Mouse (Mus musculus) right cerebral cortex, adult 18-20 months (tissue): ENCODE measurements around the gene Gm16181.

Source experiments
- DNase-seq: peaks from one replicate; pipeline ENCODE4 v3.0.0; 2022; ENCODE audit warnings: mixed read lengths

The Gm16181 gene

DNA sequence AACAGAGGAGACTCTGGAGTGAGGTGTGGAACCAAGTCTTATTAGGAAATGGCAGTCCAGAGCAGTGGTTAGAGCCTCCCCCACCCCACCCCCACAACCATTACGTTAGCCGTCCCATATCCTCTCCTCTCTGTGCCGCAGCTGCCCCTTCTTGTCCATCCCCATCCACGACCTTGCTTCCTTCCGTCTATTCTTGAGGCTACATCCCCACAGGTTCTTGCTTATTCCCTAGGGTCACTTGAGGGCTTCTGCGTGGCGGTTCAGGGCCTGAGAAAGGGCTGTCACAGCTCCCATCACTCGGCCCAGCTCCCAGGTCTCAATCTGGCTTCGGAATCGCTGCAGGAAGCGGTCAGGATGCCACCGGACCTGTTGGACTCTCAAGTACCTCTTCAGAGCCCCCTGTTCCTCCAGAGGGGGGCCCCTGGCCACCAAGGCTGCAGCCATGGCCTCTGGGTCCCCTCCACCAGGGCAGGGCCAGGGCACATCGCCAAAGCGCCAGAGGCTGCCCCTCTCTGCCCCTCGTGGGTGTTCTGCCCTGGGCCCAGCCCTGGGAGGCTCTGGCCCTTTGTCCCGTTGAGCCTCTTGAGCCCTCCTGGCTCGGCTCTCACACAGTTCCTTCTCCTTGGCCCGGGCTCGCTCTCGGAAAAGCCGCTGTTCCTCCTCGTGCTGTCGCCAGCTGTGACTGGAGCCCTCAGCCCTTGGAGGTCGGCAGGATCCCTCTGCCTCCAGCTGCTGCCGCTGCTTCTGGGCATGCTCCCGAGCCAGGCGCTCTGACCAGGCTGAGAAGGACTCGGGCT is at the start of gene Gm16181:
Gm16181 (plus strand) TSS at position 679 of the 797 bp plus-strand sequence.
- no peak for DNase-seq

DNA sequence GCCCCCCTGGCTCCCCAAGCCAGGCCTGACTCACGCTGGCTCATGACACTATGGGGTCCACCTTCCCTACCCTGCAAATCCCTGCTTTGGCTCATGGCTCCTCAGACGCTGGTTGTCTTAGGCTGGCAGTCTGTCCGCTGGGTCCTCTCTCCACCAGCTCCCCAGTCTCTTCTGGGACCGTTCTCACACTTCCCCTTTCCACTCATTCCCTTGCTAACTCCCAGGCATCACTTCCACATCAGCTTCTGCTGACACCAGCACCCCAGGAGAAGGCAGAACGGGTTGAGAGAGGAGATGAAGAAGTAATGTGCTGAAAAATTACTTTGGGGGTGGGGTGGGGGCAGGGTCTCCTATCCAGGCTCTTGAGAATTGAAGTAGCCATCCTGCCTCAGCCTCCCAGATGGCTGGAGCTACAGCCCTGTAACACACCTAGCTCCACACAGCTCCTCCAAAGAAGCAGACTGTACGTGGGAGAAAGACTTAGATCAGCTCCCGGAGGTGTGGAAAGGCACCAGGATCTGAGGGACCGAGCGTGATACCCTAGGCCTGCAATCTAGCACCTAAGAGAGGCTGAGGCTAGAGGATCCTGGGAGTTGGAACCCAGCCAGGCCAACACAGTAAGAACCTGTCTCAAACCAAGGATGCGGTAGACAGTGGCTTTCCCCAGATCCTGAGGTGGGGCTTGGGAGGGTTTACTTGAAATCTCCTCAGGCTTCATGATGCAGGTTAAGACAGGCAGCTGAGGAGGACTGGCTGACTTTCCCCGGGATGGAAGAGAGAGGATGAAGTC is 48.0 kb upstream of the Gm16181 start:
- peak; percentile 76 for DNase-seq

DNA sequence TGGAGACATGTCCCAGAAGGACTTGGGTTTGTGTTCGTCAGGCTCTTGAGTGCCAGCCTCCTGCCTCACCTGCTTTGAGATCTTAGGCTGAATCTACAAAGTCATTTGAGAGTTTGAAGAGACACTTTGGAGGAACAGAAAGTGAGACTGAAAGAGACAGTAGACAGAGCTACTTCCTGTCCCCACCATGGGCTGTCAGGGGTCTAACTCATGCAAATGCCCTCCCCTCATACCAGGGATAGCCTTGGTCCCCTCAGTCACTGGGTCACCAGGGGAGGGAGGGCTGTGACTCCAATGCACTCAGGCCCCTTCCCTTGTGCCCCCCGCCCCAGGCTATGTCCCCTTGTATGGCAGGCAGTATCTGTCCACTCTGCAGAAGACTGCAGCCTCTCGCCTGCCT is 47.3 kb upstream of the Gm16181 start:
- no peak for DNase-seq

DNA sequence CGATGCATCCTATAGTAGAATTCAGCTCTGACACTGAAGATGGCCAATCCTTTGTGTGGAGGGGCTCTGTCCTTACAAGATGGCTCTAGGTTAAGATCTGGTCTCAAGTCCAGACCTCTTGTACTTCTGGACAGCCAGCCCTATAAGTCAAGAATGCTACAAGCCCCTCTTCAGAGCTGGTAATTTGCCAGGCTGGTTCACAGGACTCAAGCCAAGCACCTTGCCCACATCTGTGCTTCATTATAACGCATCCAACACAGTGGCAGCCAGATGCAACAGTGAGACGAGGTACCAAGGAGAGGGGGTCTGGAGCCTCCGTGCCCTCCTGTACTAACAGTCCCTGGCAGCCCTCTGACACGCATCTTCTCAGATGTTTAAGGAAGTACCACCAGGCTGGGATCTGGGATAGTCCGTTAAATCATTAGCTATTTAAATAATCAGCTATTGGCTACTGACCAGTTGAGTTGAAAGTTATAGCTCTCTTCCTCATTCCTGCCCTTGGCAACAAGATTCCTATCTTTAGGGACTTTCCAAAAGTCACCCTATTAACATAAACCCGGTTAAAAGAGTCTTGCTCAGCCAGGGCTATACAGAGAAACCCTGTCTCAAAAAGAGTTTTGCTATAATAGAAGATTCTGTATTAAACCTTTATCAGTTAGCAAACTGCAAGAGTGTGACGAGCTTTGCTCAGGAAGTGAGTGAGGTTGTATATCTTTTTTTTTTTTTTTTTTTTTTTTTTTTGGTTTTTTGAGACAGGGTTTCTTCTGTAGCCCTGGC is 46.2 kb upstream of the Gm16181 start:
- DNase-seq = no peak

DNA sequence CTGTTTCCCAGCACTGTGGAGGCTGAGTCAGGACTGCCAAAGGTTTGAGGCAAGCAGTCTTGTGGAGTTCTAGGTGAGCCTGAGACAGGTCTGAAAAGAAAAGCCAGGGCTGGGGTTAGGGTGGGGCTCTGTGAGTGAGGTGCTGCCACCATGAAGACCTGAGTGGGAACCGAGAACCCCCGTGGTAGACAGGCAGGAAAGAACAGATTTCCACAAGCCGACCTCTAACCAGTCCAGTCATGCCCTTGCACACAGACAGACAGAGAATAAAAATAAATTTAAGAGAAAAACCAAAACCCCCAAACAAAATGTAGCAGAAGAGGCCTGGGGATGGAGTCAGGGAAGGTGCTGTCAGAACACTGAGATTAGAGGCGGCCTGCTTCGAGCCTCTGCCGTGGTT is 45.3 kb upstream of the Gm16181 start:
- no peak for DNase-seq

DNA sequence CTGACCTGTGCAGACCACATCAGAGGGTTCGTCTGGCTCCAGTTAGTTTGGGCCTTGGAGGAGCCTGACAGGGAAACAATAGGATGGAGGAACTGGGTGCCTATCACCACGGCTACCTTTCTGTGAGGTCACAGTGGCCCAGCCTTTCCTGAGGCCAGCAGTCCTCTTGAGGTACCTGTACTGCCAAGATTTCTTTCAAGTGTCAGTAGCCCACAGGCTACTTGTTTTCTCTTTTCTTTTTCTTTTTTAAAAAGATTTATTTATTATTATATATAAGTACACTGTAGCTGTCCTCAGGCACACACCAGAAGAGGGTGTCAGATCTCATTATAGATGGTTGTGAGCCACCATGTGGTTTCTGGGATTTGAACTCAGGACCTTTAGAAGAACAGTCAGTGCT is 44.7 kb upstream of the Gm16181 start, which contains the start of gene Aif1:
Aif1 (minus strand) TSS at position 101 of the 400 bp plus-strand sequence.
- DNase-seq = no peak

DNA sequence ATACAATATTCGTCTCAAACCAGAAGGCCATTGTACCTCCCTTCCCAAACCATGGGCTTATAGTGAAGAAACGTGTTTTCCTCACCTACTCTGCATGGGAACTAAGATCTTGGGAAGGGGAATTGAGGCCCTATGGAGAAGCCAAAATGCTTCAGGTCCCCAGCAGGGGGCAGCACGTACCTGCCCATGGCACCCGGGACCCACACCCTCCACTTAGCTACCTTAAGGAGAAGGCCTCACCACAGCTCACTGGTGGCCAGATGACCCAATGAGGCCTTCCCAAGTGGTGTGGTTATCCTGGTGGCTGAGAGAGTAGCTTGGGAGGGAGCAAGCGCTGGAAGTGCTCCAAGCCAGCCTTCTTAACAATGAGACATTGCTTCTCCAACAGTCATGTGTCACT is 42.1 kb upstream of the Gm16181 start:
- no peak for DNase-seq

DNA sequence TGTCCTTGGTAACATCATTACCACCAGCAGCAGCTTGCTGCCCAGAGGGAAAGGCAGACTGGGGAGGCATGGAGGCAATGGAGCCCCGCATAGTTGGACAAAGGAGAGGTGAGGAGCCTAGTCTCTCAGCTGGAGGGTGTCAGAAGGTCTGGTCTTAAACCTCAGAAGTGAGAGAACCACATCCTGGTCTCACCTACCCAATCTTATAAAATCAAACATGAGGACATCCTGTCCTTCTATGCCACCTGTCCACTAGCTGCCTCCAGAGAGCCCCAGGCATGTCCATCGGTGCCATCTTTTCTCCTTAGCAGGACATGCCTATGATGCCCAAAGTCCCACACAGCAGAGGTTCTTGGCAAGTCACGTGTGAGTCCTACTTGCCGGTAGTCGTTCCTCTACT is 40.5 kb upstream of the Gm16181 start:
- no peak for DNase-seq

DNA sequence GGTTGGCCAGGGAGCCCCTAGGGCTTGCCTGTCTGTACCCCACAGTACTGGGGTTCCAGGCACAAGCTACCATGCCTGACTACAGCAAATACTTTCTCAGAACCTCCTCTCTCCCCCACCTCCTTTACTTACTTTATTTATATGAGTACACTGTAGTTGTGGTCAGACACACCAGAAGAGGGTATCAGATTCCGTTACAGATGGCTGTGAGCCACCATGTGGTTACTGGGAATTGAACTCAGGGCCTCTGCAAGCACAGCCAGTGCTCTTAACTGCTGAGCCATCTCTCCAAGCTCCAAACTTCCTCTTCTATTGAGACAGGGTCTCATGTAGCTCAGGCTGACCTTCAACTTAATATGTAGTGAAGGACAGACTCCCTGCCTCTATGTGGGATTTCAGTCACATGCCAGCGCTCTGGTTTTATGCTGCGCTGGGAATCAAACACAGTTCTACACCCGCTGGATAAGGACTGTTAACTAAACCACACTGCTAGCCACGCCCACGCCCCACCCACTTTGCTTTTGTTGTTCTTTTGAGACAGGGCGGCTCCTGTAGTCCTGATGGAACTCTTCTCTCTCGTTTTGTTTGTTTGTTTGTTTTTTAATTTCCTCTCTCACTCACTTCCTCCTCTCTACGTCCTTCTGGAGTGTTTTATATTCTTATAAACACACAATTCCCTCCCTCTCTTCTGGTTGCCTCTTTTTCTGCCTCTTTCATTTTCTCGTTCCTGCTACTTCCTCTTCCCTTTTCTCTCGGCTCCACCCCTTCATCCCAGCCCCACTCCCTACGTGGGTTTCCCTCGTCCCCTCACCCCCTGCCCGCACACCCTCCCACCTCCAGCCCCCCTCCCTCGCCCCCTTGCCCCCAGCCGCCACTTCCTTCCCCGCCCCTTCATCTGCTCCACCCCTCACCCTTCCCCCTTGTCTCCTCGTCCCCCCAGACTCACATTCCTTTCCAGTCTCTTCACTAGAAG is 34.7 kb upstream of the Gm16181 start:
- DNase-seq = no peak

DNA sequence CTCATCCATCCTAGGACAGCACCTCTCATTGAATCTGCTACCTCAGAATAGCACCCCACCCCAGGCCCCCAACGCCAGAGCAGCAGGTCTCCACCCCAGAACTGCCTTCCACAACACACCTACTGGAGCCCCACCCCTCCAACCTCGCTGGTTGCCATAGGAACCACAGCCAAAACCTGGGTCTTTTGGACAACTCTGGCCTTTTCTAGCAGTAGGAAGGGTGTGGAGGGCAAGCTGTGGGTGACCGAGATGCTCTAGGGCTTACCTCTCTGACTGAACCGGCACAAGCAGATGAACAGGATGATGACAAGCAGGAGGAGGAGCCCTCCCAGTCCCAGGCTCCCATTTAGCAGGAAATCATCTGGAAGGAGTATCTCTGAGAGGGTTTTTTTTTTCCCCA is 34.0 kb upstream of the Gm16181 start:
- no peak for DNase-seq

DNA sequence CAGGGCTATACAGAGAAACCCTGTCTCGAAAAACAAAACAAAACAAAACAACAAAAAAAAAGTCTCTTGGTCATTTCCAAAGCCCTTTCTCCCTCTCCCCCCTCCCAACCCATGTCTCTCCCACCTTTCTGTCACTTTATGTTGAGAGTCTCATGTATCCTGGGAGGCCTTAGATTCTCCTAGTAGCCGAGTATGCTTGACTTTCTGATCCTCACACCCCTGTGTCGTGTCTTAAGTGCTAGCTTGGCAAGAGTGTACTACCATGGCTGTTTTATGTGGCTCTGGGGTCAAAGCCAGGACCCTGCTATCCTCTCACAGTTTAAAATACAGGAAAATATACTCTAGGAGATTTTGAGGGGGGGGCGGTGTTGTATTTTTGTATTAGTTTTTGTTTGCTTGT is 33.3 kb upstream of the Gm16181 start:
- no peak for DNase-seq

DNA sequence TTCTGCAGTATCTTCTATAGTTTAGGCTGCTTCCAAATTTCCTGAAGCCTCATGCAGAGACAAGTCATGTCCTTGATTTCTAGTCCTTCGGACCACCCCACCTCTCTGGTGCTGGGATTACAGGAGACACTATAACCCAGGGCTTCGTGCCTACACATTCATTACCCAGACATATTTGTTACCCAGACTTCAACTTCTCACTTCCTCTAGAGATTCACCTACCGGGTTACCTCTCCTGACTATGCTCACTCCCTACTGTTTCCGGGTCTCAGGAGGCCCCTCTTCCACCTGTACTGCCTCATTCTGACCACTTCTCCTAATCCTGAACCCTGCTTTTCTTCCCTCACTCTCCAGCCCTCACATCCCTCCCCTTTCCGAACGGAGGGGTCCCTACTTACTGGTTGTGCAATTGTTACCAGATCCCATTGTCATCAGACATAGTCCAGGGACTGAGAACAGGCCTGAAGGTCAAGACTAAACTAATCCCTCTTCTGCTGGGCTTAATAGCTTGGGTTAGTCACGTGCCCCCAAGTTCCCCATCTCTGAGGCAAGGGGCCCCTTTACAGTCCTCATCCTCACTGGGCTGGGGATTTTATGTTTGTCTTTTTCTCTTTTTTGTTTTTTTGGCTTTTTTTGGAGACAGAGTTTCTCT is 32.5 kb upstream of the Gm16181 start, which contains the start of gene Lst1:
Lst1 (minus strand) TSS at position 481 of the 652 bp plus-strand sequence.
- DNase-seq = no peak

DNA sequence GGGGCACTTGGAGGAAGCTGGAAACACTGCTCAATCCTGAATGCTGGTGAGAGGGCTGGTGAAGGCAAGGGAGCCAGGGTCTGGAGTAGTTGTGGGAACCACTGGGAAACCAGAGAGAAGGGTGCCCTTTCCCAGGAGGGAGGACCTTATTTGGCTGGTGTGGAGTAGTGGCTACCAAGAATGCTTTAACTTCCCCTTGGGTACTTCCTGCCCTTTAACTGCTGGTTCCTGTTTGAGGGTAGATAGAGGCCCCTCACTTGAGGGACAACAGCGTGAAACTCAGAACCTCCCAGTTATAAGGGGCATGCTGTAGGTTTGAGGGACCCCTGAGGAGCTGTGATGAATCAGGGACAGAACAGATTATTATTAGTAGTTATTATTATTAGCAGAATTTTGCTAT is 31.4 kb upstream of the Gm16181 start:
- DNase-seq = no peak

DNA sequence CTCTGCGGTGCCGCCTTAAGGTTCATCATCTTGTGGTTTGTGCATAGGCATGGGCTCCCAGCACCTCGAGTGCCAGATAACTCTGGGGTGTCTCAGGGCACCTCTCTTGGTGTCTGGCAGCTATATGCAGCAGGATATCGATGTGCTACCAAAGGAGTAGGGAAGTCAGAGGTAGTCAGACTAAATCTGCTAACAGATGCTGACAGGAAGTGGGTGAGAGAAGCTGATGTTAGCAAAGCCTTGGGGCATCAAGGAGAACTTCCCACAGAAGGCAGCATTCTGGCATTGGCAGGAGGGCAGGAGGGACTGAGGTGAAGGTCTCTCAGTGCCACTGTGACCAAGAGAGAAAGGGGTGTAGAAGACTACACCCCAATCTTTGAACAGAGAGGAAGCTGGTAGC is 30.5 kb upstream of the Gm16181 start:
- no peak for DNase-seq

DNA sequence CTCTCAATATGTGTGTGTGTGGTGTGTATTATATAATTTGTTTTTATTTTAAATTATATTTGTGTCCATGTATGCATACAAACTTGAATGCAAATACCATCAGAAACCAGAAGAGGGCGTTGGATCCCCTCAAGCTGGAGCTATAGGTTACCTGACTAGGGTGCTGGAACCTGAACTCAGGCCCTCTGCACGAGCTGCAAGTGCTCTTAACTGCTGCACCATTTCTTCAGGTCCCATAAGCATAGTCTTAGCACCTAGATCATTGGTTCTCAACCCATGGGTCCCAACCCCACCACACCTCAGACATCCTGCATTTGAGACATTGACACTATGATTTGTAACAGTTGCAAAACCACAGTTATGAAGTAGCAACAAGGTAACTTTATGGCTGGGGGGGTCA is 28.9 kb upstream of the Gm16181 start:
- DNase-seq = no peak

DNA sequence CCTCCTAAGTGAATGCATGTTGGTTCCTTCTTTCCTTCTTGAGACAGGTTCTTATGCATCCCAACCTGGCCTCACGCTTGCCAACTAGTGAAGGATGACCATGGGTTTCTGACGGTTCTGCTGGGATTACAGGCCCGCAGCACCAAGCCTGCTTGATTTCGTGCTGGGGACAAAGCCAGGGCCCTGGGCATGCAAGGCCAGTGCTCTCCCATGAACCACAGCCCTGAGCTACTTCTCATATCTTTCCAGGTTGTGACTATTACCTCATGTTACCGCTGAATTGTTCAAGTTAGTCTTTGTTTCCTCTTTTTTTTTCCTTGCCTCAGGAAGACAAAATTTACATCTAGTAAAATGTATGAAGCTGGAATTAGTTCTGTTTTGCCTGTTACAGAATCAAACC is 27.7 kb upstream of the Gm16181 start:
- DNase-seq = no peak

DNA sequence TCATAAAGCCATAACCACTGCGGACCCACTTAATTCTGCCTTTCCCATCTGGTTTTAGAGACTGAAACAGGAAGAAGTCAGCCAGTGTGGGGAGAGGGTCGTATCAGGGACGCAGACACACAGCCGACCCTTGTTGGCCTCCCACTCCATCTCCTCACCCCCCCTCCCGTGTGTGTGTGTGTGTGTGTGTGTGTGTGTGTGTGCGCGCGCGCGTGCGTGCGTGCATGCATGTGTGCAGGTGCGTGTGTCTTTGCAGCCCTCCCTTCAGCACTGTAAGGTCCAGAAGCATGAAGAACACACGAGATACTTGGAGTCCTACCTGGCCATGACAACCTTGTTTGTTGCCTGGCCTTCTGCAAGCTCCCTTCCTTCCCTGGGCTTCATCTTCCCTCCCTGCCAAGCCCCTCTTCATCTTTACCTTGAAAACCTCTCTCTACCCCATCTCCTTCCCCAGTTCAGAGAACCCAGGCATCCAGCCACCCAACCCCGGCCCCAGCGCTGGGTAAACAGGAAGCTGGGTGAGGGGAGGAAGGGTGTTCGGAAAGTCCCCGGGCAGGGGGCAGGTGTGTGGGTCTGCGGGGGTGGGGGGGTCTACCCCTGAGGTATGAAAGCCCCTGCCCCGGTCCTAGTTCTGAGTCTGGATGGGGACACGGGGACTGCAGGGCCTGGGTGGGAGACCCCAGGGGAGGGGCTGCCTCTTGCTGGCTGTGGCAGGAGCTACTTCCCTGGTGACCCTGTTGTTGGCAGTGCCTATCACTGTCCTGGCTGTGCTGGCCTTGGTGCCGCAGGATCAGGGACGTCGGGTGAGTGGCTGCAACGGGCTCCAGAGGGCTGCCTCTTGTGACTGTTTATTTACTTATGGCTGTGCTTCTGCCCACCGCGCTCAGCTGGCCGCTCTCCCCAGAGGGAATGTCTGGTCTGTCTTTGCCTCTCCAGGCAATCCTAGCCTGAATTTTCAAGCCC is 26.5 kb upstream of the Gm16181 start, which contains the start of gene Ltb:
Ltb (plus strand) TSS at position 559 of the 963 bp plus-strand sequence.
- no peak for DNase-seq

DNA sequence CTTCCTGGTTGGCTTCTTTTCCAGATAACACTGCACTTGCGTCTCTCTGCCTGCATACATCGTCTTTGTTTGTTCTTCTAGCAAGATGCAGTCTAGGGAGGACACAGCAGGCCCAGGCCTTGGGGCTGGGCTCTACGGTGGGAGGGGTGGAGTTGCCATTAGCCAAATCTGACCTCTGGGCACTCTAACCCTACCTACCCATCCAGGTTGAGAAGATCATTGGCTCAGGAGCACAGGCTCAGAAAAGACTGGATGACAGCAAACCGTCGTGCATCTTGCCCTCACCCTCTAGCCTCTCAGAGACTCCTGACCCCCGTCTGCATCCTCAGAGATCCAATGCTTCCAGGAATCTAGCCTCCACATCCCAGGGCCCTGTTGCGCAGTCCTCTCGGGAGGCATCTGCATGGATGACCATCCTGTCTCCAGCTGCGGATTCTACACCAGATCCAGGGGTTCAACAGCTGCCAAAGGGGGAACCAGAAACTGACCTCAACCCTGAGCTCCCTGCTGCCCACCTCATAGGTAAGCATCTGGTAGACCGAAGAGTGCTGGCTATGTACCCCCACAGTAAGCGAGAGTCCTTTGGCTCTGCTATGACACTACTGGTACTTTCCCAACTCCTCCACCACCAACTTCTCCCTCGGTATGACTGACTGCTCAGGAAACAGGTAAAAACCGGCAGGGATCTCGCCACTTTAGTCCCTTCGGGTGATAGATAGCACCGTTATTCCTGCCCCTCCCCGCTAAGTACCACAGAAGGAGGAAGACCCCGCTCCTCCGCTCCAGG is 25.6 kb upstream of the Gm16181 start:
- DNase-seq = no peak

DNA sequence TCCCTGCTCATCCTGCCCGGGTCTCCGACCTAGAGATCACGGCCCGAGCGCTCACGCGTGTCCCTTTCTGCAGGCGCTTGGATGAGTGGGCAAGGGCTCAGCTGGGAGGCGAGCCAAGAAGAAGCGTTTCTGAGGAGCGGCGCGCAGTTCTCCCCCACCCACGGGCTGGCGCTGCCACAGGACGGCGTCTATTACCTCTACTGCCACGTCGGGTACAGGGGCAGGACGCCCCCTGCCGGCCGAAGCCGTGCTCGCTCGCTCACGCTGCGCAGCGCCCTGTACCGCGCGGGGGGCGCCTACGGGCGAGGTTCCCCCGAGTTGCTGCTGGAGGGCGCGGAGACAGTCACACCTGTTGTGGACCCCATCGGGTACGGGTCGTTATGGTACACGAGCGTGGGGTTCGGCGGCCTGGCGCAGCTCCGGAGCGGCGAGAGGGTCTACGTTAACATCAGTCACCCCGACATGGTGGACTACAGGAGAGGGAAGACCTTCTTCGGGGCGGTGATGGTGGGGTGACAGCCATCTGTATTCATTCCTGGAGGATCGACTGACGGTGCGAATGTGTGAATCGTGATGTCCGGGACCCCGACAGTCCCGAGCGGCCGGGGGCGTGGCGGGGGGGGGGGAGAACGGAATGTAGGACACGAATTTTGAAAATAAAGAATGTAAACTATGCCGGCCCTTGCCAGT is 24.9 kb upstream of the Gm16181 start:
- DNase-seq = peak; percentile 79
